Mouse (Mus musculus) thymus, adult 2 months (tissue): ENCODE measurements around the gene Cilp.

Experiments
- CTCF ChIP-seq: fragments of 200-500 bp; IDR thresholded peaks from 2 replicates; pipeline ENCODE4 v1.5.1; 2012; ENCODE audit warnings: mild to moderate bottlenecking, control low read depth, low read length, moderate library complexity, borderline replicate concordance; ENCODE audit not compliant: control insufficient read depth, poor library complexity, insufficient read depth; ENCODE audit errors: extremely low read depth
- POLR2A ChIP-seq: fragments of 200-500 bp; IDR thresholded peaks from 2 replicates; pipeline ENCODE4 v1.6.1; 2012; ENCODE audit warnings: mild to moderate bottlenecking, low read length, control low read depth, moderate library complexity; ENCODE audit not compliant: control insufficient read depth, poor library complexity, insufficient read depth; ENCODE audit errors: extremely low read depth

GRCm38 (mm10) chr9:65303586-65303985 is 38.6 kb downstream of the Cilp start:
- no peak for TF ChIP-seq CTCF
- TF ChIP-seq POLR2A, result no peak
